Mouse (Mus musculus): ENCODE results near the gene Por.

The Por gene

DNA sequence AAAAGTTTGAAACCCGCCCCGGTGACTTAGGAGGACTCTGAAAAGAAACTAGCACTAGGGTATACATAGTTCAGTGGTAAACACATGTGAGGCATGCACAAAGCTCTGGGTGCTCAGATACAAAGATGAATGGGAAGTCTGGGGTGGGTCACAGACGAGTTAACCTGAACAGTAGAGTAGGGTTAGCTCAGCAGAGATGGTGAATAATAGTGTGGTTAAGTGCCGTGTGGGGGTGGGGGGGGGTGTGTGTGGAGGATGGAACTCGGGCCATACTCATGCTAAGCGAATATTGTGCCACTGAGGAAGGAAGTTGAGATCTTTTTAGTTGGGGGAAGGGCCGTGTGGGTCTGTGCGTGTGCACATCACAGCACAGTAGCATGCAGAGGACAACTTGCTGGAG is 110.5 kb downstream of the Por start:
- DNase-seq: no peak

- DNase-seq: no peak
Measured at GRCm38 (mm10) chr5:135782901-135783300, 113.1 kb downstream of the Por start.
